Mouse (Mus musculus) gastrocnemius, adult 2 months (tissue): ENCODE data around the gene Hoxb4. TPM values are rescaled to one million over a fixed set of nuclear protein-coding genes. Genes with fewer than 3 reads are reported as not detected.

Experiments used
- DNase-seq: peaks from one replicate; pipeline ENCODE4 v3.0.0; 2022
- H3K27ac ChIP-seq: fragments of 200-600 bp; 2 replicates; pipeline ENCODE4 v1.8.1; 2022; ENCODE audit warnings: mild to moderate bottlenecking
- H3K4me3 ChIP-seq: fragments of 200-600 bp; 2 replicates; pipeline ENCODE4 v1.8.1; 2022; ENCODE audit warnings: mild to moderate bottlenecking, moderate library complexity
- CTCF ChIP-seq: fragments of 200-600 bp; IDR thresholded peaks from 2 replicates; pipeline ENCODE4 v1.8.1; 2022; ENCODE audit warnings: antibody characterized with exemption, mild to moderate bottlenecking, moderate library complexity
- intact Hi-C: fragments of 180-260 bp; cut with DNase I; formaldehyde crosslinking; loops from one replicate; pipeline ENCODE4 v1.15.1; 2025
- total RNA-seq, 2 experiments: library from RNA; stranded (reverse); gene quantifications; 2 replicates each; pipeline ENCODE4 v1.2.3; 2021

Gene Hoxb4
- total RNA-seq, 2 experiments from 2014 or later, result 0.31 to 0.38 TPM

GRCm38 (mm10) chr11:96286739-96287385 lies 31.2 kb upstream of the Hoxb4 start:
- intact Hi-C loops, result no loop called here
- peak overlapping the region; percentile 89 for H3K27ac ChIP-seq
- H3K4me3 ChIP-seq, result peak overlapping the region; percentile 73
- DNase-seq, result no peak
- no peak for TF ChIP-seq CTCF

GRCm38 (mm10) chr11:96287411-96287810 lies 30.7 kb upstream of the Hoxb4 start:
- intact Hi-C loops, result no loop called here
- no peak for TF ChIP-seq CTCF
- peak overlapping the region; percentile 73 for H3K4me3 ChIP-seq

GRCm38 (mm10) chr11:96288455-96289221 lies 29.4 kb upstream of the Hoxb4 start:
- TF ChIP-seq CTCF, result no peak
- no peak overlapping the region for H3K4me3 ChIP-seq
- intact Hi-C loops, result no loop called here
- 0 out of 2 replicates have a peak overlapping the region, but pooled peaks have one; percentile 24 for H3K27ac ChIP-seq
- DNase-seq, result no peak

More at GRCm38 (mm10) chr11:96287411-96287810, 30.7 kb upstream of the Hoxb4 start:
- H3K27ac ChIP-seq, result peak overlapping the region; percentile 89
- no peak for DNase-seq

DNA sequence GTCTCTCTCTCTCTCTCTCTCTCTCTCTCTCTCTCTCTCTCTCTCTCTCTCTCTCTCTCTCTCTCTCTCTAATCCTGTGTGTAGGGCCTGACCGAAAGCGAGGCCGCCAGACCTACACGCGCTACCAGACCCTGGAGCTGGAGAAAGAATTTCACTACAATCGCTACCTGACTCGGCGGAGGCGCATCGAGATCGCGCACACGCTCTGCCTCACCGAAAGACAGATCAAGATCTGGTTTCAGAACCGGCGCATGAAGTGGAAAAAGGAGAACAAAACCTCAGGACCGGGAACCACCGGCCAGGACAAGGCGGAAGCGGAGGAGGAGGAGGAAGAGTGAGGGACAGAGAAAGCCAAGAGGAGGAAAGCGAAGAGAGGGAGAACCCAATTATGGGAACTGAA lies 28.8 kb upstream of the Hoxb4 start:
- TF ChIP-seq CTCF, result no peak
- intact Hi-C loops, result no loop called here
- H3K4me3 ChIP-seq, result no peak overlapping the region
- 0 out of 2 replicates have a peak overlapping the region, but pooled peaks have one; percentile 40 for H3K27ac ChIP-seq
- DNase-seq, result no peak

DNA sequence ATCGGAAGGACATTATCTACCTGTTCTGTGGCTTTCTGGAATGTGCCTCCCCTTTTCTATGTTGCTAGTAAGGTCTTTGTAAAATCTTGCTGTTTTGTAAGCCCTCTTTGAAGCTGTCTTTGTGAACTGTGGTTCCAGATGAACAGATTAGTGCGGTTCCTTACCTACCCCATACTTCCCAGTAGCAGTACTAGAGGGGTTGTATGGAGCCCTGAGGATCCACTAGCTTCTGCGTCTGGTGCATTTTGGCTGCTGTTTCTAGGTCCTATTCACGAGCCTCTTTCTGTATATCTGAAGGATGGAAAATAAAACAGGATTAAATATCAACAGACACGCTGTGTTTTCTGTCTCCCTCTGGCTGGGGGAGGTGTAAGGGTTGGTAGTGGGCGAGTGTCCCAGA lies 28.2 kb upstream of the Hoxb4 start:
- Histone ChIP-seq H3K27ac (peak overlapping the region; percentile 40; the same call in 1 of the 2 replicates), H3K4me3 (no peak overlapping the region)
- DNase-seq, result no peak
- no peak for TF ChIP-seq CTCF
- intact Hi-C loops, result no loop called here

DNA sequence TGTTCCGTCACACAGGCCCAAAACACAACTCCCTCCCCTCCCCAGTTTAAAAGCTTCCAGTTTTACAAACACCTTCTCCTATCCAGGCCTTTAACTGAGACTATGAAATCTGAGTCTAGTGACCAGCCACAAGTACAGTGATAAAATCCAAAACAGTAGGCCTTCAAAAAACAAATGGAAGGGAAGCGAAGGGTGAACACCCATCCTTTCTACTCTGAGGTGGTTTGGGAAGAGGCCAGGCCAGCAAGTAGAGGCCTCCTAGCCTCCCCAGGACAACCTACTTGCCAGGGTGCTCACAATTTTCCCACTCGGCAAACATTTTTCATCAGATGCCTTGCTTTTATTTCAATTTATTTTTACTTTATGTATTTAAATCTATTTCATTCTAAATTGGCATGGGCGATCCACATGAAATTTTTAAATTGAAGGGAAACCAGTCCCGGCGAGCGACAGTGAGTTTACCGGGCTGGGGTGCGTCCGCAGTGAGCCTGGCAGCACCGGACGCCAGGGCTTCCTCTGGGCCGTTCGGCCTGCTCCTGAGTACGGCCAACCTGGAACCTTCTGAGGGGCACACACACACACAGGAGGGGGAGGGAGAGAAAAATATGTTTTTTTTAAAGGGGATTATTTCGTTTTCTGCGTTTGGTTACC lies 27.2 kb upstream of the Hoxb4 start:
- no peak for DNase-seq
- TF ChIP-seq CTCF, result no peak
- peak overlapping the region; percentile 69 for H3K4me3 ChIP-seq
- intact Hi-C loops, result no loop called here
- peak overlapping the region; percentile 77 for H3K27ac ChIP-seq

DNA sequence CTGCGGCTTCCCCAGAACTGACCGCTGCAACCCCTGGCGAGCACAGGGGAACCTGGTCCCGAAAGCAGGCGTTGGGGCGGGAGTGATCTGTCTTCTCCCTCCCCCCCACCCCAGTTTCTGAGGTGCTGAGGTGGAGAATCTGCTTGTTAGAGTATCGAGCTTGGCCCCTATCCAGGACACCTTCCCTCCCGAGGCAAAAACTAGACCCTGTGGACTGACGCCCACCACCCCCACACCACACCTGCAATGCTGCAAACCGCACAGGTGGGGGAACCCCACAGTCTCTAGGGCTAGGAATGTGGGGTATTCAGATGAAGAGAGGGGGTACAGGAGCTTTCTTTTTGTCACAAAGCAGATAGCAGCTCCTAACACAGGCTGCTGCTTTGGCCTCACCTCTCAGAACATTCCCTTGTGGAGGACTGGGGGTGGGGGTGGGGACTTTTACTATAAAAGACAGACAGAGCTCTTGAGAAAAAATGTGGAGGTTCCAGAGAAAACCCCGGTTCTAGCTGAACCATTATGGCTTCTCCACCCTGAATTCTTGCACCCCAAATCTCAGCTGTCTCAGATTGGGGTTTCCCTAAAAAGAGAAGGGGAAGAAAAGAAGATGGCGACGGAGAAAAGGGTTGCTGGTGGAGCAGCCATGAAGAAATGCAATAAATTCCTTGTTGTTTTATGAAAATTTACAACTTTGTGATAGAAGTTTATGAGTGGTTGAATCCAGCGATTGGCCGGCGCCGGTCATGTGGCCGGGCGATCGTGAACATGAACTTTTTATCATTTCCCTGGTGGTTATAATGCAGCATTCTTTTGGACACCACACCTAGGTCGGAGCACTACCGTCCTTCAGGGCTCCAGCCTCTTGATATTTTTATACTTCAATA lies 26.1 kb upstream of the Hoxb4 start, which contains the start of gene Hoxb6:
Gene Hoxb6, plus strand, starts transcription at position 796 of the 884 bp plus-strand sequence.
- intact Hi-C loops, result no loop called here
- peak within 1 kb of the TSS; percentile 69 for H3K4me3 ChIP-seq
- H3K27ac ChIP-seq, result peak within 1 kb of the TSS; percentile 77
- TF ChIP-seq CTCF, result no peak
- no peak for DNase-seq

DNA sequence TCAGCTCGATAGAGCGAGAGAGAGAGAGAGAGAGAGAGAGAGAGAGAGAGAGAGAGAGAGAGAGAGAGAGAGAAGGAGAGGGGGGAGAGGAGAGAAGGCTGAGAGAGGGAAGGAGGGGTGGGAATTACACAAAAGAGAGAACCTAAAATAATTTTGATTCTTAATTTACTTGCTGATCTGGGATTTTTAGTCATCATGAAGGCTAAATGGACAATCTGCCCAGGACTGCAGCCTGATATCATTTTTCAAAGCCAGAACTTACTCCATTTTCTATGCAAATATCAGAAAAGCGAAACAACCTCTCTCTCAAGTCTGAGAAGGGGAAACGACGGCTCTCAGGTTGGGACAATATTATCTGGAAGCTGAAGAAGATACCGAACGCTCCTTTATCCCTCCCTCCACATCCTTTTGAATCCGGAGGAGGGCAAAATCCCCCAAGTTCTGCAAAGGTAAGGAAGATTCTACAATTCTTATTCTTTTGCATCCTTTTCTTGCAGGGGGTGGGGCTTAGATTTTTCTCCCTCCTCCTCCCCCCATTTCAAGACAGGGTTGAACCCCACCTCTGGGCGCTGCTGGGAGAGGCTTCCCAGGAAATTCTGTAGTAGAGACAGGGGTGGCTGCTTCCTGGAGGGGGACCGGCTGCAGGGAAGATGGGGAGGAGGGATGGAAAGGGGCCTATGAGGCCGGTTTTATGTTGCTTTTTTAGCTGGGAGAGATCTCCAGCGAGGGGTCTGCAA lies 25.3 kb upstream of the Hoxb4 start:
- Histone ChIP-seq H3K4me3 (peak overlapping the region; percentile 69), H3K27ac (peak overlapping the region; percentile 77)
- intact Hi-C loops, result loop anchor here (1.0 kb wide), 1 partner anchor 8 kb away; no protein-coding TSS in a partner anchor
- no peak for DNase-seq
- no peak for TF ChIP-seq CTCF

- no peak for DNase-seq
- Histone ChIP-seq H3K27ac (peak overlapping the region; percentile 77), H3K4me3 (peak overlapping the region; percentile 69)
- TF ChIP-seq CTCF, result no peak
- intact Hi-C loops, result loop anchor here (1.0 kb wide), 1 partner anchor 9 kb away; no protein-coding TSS in a partner anchor
These were observed 24.7 kb upstream of the Hoxb4 start for GRCm38 (mm10) chr11:96293302-96293921.

DNA sequence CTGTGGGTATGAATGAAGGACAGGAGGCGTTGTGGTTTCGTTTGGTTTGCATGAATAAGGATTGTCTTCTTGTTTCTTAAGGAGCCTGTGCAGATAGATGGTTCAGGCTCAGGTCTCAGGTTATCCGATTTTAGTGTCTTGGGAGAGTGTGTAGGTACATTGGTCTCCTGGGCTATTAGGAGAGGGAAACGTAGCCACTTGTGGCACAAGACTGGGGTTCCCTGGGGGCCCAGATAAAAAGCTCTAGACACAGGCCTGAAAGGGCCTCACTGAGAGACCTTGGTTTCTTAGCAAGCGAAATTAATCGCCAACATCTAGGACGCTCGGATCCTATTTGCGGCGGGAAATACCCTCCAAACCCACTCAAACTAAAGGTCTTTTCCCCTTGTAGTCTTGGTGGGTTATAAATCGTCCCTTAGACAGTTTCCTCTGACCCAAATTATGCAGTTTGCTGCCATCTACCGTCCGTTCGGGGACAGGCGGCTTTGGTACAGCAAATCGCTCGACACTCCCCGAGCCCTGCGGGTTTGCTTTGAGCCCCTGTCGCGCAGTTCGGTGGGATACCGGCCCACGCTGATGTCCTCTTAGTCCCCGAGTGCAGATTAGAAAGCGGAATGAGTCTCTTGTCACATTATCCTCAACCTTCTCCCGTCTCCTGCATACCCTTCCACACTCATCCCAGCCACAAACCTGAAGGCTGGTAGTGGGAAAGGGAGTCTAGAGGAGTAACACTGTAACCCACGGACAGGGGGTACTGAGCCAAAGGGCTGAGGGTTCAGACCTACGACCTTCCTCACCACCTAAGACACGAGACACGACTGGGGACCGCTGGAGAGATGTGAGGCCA lies 23.6 kb upstream of the Hoxb4 start:
- TF ChIP-seq CTCF, result peak; percentile 90
- H3K4me3 ChIP-seq, result peak overlapping the region; percentile 69
- 0 out of 2 replicates have a peak overlapping the region, but pooled peaks have one; percentile 31 for H3K27ac ChIP-seq
- intact Hi-C loops, result loop anchor here (1.0 kb wide), 1 partner anchor 14 kb away; no protein-coding TSS in a partner anchor
- DNase-seq, result peak; percentile 73
